Mouse (Mus musculus) cerebellum, adult 18-20 months (tissue): ENCODE measurements around the gene Klrb1a.
"Not testable (repeated sequence)": the region's sequence is repeated elsewhere in the genome, so short reads cannot be mapped to it uniquely, and the experiment has no call there.

Source experiments
- DNase-seq, 2 experiments: peaks; one replicate each; pipeline ENCODE4 v3.0.0; 2021

Gene Klrb1a

DNA sequence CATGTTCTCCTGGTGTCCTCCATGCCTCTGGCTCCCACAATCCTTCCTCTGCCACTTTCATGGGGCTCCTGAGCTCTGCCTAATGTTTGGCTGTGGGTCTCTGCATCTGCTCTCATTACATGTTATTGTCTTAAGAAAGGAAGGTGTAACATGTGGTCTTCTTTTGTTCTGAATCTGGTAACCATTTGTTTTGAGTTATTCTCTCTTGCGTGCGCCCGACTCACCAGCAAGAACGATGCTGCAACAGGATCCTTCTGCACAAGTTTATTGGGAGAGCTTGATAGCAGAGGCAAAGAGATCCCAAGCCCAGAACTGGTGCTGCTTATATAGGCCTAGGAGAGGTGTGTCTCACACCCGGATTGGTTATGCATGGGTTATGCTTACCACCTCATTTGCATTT, at the start of gene Klrb1a:
Gene Klrb1a (minus strand): TSS at position 101 of the 400 bp plus-strand sequence.
- DNase-seq, result not testable (repeated sequence)

DNA sequence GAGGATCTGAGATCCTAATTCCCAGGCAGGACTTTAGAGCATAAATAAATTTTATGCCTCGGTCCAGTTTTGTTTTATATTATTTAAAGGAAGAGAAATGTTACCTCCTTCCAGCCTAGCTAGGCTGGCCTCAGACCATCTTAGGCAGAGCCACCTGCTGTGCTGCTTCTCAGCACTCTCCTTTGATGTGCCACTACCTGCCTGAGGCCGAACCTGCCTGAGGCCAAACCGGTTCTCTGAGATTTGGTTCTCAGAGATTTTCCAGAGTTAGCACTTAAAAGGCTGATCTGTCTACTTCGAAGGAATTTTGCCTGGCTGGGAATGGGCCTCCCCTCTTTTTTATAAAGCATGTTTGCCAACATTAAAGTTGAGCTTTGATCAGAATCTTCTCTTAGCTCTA, 46.6 kb upstream of the Klrb1a start:
- no peak for DNase-seq

DNA sequence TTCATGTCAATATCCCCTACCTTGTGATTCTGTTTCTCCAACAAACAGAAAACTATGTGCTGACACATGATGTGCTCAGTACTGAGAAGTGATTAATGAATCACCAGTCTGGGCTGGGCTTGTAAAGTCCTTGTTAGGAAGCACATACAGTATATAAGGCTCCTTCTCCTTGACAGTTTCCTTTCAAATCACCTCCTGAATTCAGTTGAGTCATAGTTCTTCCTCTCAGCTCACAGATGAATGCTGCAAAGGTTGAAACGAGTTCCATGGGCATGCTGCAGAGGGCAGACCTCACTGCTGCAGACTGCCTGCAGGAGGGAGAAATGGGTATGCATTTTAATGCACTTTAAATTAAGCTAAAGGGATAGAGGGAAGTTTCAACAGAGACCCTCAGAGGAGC, 38.9 kb upstream of the Klrb1a start, which contains the start of gene Clec2h:
Gene Clec2h (plus strand): TSS at position 180 of the 400 bp plus-strand sequence.
- no peak for DNase-seq

DNA sequence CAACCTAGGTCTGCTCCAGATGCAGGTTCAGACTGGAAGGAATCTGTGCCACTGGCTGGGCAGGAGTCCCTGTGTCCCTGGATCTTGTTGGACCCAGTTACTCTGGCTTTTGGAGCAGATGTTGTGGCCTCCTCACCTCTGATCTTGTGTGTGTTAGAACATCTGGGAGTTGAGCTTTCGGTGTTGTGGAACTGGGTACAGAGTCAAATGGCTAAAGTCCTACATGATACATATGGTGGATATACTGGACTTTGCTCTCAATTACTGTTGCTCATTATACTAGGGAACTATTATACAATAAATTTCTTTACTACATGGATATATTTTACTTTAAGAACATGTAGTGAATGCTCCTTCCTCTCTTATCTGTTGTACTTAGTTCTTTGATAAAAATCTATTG, 37.9 kb upstream of the Klrb1a start:
- DNase-seq, result no peak

DNA sequence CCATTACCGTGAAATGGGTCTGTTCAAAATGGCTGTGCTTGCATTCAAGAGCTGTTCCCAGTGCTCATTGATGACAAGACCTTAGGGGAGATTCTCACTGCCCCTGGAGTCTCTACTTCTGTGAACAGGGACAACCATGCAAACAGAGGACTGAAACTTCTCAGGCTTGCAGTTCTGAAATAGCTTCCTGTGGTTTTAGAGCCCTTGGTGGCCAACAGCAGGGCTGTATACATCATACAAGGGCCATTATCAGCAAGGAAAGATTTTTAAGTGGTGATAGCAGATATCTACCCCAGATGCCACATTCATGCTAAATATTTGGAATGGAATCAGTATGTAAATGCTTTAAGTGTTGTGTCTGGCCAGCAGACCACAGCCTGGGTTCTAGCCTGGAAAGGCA, 29.6 kb upstream of the Klrb1a start:
- no peak for DNase-seq

- DNase-seq, result not testable (repeated sequence)
Observed at GRCm38 (mm10) chr6:128650827-128651226, 27.5 kb upstream of the Klrb1a start.

DNA sequence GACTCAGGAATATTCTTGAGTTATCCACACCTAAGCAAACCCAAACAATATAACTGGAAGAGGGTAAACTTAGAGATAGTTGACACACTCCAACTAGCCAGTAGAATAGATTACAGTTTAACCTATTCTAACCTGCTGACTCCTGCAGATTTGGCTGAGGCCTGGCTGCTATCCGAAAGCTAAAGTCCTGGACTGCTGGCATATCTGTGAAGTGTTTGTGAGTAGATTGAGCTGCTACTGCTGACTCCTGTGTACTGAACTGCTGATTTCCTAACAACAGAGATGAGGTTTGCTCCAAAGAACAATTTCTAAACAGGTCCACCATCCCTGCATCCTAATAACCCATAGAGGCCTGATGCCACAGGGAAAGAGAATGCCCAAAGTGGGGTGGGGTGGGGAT, 26.9 kb upstream of the Klrb1a start:
- no peak for DNase-seq

GRCm38 (mm10) chr6:128649681-128650080, 26.3 kb upstream of the Klrb1a start:
- DNase-seq, result no peak

GRCm38 (mm10) chr6:128645708-128646107, 22.4 kb upstream of the Klrb1a start:
- not testable (repeated sequence) for DNase-seq

GRCm38 (mm10) chr6:128644694-128645093, 21.4 kb upstream of the Klrb1a start:
- DNase-seq, result not testable (repeated sequence)

- no peak for DNase-seq
Observed at GRCm38 (mm10) chr6:128643999-128644398, 20.7 kb upstream of the Klrb1a start.

GRCm38 (mm10) chr6:128641116-128641716, 17.9 kb upstream of the Klrb1a start:
- DNase-seq, result no peak

DNA sequence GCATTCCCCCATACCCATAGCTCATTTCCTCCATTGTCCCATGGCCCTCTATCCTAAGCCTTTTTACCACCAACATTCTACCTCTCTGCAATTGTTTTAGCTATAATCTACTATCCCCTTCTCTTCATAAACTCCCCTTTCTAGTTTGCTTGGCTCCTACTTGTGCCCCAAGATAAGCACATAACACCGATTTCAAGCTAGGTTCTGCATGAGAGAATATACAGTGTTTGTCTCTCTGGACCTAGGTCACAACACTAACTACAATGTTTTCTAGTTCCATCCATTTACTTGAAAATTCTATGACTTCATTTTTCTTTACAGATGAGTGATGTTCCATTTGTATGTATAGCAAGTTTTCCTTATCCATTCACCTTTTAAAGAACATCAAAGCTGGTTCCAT, 17.3 kb upstream of the Klrb1a start:
- no peak for DNase-seq

DNA sequence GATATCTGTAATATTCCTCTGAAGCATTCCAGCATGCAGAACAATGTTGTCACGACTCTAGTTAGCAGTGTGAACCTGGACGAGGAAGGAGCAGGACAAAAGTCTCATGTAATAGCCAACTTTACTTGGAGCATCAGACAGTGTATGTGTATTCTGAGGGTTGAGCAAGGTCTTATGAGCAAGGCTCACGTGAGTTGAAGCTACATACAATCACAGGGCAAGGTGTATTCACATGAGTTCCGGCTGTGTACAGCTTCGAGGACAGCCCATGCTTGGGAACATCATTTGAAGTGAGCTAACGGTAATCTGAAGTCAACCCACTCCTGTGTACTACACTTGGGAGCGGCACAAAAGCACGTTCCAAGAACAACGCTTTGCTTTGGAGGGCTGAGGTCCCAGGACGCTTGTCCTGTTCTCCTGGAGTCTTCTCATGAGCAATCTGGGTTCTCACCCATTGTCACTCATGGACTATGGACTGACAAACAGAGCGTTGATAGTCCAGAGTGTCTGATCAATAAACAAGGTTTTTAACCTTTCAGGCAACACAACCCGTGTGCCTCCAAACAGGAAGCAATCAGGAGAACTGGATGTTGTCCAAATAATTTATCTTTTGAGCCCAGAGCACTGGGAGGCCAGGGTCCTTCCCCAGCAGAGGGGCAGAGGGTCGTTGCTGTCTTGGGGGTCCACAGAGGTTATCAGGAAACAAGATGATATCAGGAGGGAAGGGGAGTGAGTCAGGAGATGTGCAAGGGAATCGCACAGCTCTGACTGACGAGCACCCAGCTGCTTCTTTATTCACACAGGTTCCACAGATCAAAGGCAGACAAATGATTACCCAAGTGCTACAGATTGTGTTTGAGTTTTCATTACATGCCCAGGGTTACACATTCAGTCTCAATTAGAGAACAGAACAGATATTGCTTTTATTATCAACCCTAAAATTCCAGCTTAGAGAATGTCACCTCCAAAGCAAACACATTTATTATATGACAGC, 7.9 kb upstream of the Klrb1a start:
- not testable (repeated sequence) for DNase-seq

GRCm38 (mm10) chr6:128629771-128630739, 6.7 kb upstream of the Klrb1a start:
- peak; percentile 52 to 58 for DNase-seq

GRCm38 (mm10) chr6:128625246-128625645, 1.9 kb upstream of the Klrb1a start:
- not testable (repeated sequence) for DNase-seq

DNA sequence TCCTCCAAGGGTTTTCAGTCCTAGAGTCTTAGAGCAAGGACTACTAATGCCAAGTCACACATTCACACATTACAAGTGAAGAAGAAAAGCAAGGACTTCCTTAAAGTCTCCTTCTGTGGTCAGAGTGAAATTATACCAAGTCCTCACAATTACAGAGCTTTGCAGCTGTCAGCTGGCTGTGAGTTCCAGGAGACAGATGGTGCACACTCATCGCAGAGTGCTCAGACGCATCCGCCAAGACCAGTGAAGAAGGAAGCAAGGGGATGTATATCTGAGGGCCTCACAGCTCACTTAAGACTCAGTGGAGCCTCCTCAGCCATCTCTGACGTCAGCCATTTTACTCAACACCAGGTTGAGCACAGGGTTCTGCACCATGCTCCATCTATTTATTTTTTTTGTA, 1.1 kb upstream of the Klrb1a start:
- no peak for DNase-seq

GRCm38 (mm10) chr6:128622733-128623132, 600 bp downstream of the Klrb1a start:
- no peak for DNase-seq

DNA sequence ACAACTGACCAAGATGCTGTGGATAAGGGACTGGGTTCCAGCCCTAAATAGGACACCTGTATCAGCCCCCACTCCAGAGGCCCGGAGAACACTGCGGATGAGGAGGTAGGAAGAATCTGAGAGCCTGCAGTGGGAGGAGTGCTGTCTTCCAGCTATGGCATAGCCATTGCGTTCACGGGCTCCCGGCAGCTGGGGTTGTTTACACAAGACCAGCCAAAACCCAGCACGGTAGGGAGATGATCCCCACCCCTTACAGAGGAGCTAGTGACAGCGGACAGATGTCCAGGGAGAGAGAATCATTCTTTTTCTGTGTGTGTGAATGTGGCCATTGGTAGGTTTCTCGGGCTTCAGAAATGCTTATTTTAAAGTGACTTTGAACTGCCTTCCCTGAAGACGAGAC, 17.0 kb downstream of the Klrb1a start:
- no peak for DNase-seq

GRCm38 (mm10) chr6:128604512-128604911, 18.8 kb downstream of the Klrb1a start:
- DNase-seq, result peak in 1 of 2 experiments; percentile 3

DNA sequence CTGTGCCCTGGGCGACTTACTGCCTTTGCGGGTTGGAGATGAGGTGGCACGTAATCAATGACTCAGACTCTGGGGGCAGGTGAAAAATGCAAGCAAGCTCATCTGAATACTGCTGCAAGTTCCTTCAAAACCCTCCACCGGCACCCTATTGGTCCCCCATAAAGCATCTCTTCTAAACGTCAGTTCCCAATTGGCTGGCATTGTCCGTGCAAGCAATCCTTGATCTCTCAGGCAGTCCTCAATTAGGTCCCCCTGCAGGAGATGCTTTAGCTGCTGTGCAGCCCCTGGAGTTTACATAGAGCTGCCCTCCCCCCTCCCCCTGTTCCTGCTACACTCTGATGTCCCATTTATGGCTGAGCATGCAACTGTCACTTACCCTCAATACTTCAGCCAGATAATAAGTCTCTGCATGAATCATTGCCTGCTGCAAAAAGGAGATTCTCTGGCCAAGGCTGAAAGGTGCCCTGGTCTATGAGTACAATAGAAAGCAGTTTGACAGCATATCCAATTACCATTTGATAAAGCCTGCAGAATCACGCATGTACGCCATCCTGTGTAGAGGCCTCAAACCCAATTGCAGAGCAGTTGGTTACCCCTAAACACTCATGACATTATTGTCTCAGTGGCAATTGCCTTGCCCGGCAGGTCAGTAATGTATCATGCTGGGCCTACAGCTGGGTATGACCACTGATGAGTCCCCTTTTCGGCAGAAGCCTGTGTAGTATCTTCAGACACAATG, 20.7 kb downstream of the Klrb1a start:
- no peak for DNase-seq

DNA sequence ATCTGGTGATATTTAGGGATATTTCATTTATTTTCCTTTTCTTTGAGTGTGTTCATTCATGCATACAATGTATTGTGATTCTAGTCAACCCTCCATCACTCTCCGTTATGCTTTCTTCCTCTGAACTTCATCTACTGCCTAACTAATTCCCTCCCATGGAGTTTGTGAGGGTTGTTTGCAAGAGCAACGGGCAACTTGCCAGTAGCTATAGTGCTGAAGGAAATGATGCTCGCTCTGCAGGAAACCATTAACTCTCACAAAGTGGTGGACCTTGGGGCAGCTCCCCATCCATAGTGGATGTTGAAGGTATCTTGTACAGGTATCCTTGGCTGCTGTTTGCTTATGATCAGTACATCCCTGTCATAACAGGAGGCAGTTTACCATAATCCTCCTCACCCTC, 21.3 kb downstream of the Klrb1a start:
- DNase-seq, result no peak
